Mouse (Mus musculus) kidney, embryonic 14.5 days (tissue): ENCODE data around the gene Dusp13. TPM values are rescaled to one million over a fixed set of nuclear protein-coding genes. Genes with fewer than 3 reads are reported as not detected.

Experiments used
- ATAC-seq: fragments of 200-750 bp; cut with Nextera tagmentation; 2 replicates; pipeline ENCODE4 v1.8.0; 2017; ENCODE audit warnings: moderate number of reproducible peaks, mild to moderate bottlenecking, moderate TSS enrichment, moderate library complexity; ENCODE audit not compliant: low FRiP score, low TSS enrichment
- H3K27ac ChIP-seq: fragments of 300-500 bp; sonication (generic); 2 replicates; pipeline ENCODE4 v1.5.1; 2014; ENCODE audit warnings: low read depth, mild to moderate bottlenecking, low read length, moderate library complexity, mixed read lengths
- H3K27me3 ChIP-seq: fragments of 300-500 bp; sonication (generic); 2 replicates; pipeline ENCODE4 v1.6.1; 2014; ENCODE audit warnings: mild to moderate bottlenecking, low read length; ENCODE audit not compliant: control insufficient read depth, insufficient read depth
- H3K36me3 ChIP-seq: fragments of 300-500 bp; sonication (generic); 2 replicates; pipeline ENCODE4 v1.6.1; 2014; ENCODE audit warnings: low read length, mixed read lengths; ENCODE audit not compliant: control insufficient read depth, insufficient read depth
- H3K4me1 ChIP-seq: fragments of 300-500 bp; sonication (generic); 2 replicates; pipeline ENCODE4 v1.6.1; 2014; ENCODE audit warnings: low read length, mixed read lengths; ENCODE audit not compliant: control insufficient read depth, insufficient read depth
- H3K4me2 ChIP-seq: fragments of 300-500 bp; sonication (generic); replicated peaks from 2 replicates; pipeline ENCODE4 v1.6.1; 2014; ENCODE audit warnings: low read depth, mild to moderate bottlenecking, low read length
- H3K4me3 ChIP-seq: fragments of 300-500 bp; sonication (generic); 2 replicates; pipeline ENCODE4 v1.5.1; 2014; ENCODE audit warnings: mild to moderate bottlenecking, low read length
- H3K9ac ChIP-seq: fragments of 300-500 bp; sonication (generic); 2 replicates; pipeline ENCODE4 v1.6.1; 2014; ENCODE audit warnings: low read depth, mild to moderate bottlenecking, low read length, moderate library complexity
- H3K9me3 ChIP-seq: fragments of 300-500 bp; sonication (generic); 2 replicates; pipeline ENCODE4 v1.6.1; 2016; ENCODE audit warnings: low read length; ENCODE audit not compliant: control insufficient read depth
- WGBS: fragments of 180-500 bp; shearing (Covaris S2); extraction: QIAGEN DNeasy Blood & Tissue Kit; methylation state at CpG from one replicate; pipeline ENCODE4 v1.1.7; 2014; 5-methylcytosine and 5-hydroxymethylcytosine counted together
- polyA plus RNA-seq: library from polyadenylated mRNA; unstranded; fragments of >200 nt; fragmentation: Nextera tagmentation; extraction: Ambion mirVana; gene quantifications from 2 replicates; pipeline ENCODE4 v1.2.1, GENCODE M21; 2014

The Dusp13 gene
- polyA plus RNA-seq = not detected in 2 replicates

DNA sequence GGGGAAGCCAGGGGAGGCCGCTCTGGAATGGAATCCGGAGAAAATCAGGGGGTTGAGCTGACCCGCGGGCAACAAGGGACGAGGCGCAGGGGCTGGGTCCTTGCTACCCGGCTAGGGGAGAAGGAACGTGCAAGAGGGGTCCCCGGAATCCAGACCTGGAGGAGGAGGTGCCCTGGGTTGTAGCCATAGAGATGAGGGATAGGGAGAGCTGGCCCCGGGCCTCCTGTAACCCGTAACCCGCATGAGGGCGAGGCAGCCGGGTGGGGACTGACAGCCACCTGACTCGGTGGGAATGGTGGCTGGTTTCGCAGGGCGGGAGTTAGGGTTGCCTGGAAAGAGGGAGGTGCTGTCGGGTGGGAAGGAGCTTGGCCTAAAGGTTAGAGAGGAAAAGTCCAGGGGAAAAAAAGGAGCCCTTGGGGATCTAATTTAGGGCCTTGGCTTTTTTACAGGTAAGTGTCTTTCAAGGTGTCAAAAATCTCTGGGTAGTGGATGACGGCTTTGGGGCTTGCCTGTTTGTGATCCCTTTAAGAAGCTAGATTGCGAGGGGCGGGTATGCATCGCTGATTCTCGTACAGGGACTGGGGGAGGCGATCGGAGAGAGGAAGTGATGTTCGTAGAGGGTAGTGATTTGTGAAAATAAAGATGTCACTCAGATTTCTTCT, at the start of gene Dusp13:
Dusp13 (minus strand) TSS at position 301 of the 662 bp plus-strand sequence.
- H3K9me3 ChIP-seq = no peaks in the 10 kb centered on the region
- no peaks in the 10 kb centered on the region for H3K36me3 ChIP-seq
- under 1% methylated on average over 26 of the region's 26 CpGs for WGBS
- peak within 1 kb of the TSS; percentile 84 for H3K9ac ChIP-seq
- no peaks in the 10 kb centered on the region for H3K27me3 ChIP-seq
- H3K4me3 ChIP-seq = peak within 1 kb of the TSS; percentile 88
- H3K27ac ChIP-seq = peak within 1 kb of the TSS; percentile 88
- peaks cover 11% of the 10 kb centered on the region for H3K4me1 ChIP-seq
- H3K4me2 ChIP-seq = peak within 1 kb of the TSS; percentile 78
- peak; percentile 77 for ATAC-seq

DNA sequence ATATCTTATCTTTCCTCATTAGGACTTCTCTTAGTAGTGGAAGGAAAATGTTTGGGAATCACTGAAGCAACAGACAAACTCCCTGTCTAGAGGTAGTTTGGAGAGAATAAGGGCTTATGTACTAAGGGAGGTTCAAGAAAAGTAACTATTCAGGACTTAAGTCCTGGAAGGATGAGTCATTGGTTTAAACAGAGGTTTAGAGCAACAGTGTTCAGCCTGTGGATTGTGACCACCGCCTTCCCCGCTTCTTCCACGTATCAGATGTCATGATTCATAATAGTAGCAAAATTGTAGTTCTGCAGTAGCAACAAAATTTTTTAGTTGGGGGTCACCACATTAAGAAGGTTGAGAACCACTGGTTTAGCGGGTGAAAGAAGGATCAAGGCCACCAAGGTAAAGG, 49.7 kb upstream of the Dusp13 start:
- Histone ChIP-seq H3K36me3 (no peaks in the 10 kb centered on the region; the same call in 1 of the 2 replicates), H3K27ac (no peak overlapping the region), H3K9ac (no peak overlapping the region), H3K4me3 (no peak overlapping the region), H3K4me1 (no peaks in the 10 kb centered on the region), H3K9me3 (no peaks in the 10 kb centered on the region), H3K4me2 (no peak overlapping the region), H3K27me3 (no peaks in the 10 kb centered on the region)
- no peak for ATAC-seq
- WGBS = 97% methylated on average over 4 of the region's 4 CpGs

DNA sequence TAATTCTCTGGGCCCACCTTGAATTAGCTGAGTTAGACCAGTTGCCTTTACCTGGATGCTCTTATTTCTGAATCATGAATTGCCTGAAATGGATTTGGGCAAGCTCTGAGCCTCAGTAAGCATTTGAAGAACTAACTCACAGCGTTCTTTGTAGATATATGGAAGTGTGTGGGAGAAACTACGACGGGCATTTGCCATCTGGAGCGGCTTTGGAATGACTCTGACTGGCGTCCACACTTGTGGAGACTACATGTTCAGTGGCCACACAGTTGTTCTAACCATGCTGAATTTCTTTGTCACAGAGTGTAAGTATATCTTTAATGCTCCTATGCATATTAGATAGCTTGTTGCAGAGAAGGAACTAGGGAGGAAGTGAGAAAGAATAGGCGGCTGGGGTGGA, 41.3 kb upstream of the Dusp13 start:
- 88% methylated on average over 6 of the region's 6 CpGs for WGBS

DNA sequence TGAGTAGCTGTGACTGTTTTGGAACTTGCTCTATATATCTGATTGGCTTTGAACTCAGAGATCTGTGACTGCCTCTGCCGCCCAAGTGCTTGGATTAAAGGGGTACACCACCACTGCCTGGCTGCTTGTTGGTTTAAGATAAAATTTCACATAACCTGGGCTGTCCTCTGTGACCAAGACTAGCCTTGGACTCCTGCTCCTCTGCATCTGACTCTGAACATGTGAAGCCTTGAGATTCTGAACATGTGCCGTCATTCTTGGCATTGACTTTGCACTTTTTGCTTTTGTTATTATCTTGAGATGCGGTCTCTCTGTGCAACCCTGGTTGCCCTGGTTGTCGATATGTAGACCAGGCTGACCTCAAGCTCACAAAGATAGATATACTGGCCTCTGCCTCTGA, 40.7 kb upstream of the Dusp13 start:
- no peak overlapping the region for H3K4me3 ChIP-seq
- 0 out of 2 replicates have a peak, but pooled peaks cover 3% of the 10 kb centered on the region for H3K4me1 ChIP-seq
- no peak for ATAC-seq
- 87% methylated on average over 4 of the region's 4 CpGs for WGBS
- no peaks in the 10 kb centered on the region for H3K27me3 ChIP-seq
- peaks cover 20% of the 10 kb centered on the region for H3K36me3 ChIP-seq
- H3K27ac ChIP-seq = no peak overlapping the region
- no peaks in the 10 kb centered on the region for H3K9me3 ChIP-seq
- H3K4me2 ChIP-seq = no peak overlapping the region
- no peak overlapping the region for H3K9ac ChIP-seq

More for the DNA sequence above, 41.3 kb upstream of the Dusp13 start:
- Histone ChIP-seq H3K4me3 (no peak overlapping the region), H3K4me1 (0 out of 2 replicates have a peak, but pooled peaks cover 3% of the 10 kb centered on the region), H3K27ac (no peak overlapping the region), H3K9me3 (no peaks in the 10 kb centered on the region), H3K4me2 (no peak overlapping the region), H3K9ac (no peak overlapping the region), H3K36me3 (peaks cover 20% of the 10 kb centered on the region), H3K27me3 (no peaks in the 10 kb centered on the region)
- ATAC-seq = no peak

DNA sequence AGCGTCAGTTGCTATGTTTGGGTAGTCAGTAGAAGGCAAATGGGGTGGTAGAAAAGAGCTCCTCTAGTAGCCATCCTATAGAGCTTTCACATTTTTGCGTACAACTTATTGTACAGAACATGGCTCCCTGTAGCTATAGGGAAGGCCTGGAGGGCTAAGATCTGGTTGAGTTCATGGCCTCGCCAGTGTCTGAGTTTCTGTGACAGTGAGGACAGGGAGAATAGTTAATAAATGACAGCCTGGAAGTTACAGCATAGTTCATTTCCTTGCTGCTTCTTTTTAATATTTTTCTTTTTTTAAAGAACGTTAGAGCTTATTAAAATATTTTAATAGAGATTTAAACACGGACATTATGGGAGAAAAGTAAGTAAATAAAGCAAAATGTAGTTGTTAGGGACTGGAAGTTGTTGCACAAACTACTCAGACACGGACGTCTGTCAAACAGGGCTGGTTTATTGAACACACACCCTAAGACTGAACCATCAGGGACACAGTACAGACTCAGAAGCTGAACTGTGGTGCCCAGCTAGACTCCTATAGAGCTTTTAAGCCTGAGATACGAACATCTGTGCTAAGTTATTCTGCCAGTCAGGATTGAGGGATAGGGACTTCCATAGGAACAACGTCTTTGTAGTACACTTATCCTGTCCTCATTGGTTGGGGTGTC, 39.7 kb upstream of the Dusp13 start:
- Histone ChIP-seq H3K36me3 (peaks cover 20% of the 10 kb centered on the region), H3K4me3 (no peak overlapping the region)
- 88% methylated on average over 9 of the region's 9 CpGs for WGBS

DNA sequence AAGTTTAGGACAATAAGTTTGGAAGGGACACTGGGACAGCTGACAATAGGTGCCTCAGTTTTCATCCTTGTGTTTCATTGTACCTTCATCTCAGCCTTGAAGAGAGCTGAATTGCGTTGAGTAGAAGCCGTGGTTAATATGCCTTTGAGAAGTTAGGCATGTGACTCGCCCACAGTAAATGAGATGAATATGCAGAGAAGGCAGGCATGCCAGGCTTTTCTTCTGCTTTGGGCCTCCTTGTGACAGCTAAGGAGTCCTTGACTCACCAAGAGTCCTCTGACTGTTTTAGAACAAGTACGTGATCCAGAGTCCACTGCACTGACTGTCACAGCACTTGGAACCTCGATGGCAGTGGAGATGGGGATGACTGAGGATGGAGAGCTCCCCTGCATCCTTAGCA, 37.1 kb upstream of the Dusp13 start:
- no peak for ATAC-seq
- H3K4me3 ChIP-seq = no peak overlapping the region
- no peak overlapping the region for H3K27ac ChIP-seq
- no peak overlapping the region for H3K9ac ChIP-seq
- WGBS = 92% methylated on average over 5 of the region's 5 CpGs
- no peaks in the 10 kb centered on the region for H3K27me3 ChIP-seq
- H3K36me3 ChIP-seq = peaks cover 20% of the 10 kb centered on the region
- H3K9me3 ChIP-seq = no peaks in the 10 kb centered on the region
- no peaks in the 10 kb centered on the region for H3K4me1 ChIP-seq
- H3K4me2 ChIP-seq = no peak overlapping the region

More for the DNA sequence above, 39.7 kb upstream of the Dusp13 start:
- no peaks in the 10 kb centered on the region for H3K9me3 ChIP-seq
- H3K4me1 ChIP-seq = 0 out of 2 replicates have a peak, but pooled peaks cover 3% of the 10 kb centered on the region
- H3K27ac ChIP-seq = no peak overlapping the region
- no peak overlapping the region for H3K4me2 ChIP-seq
- no peak for ATAC-seq
- no peaks in the 10 kb centered on the region for H3K27me3 ChIP-seq
- H3K9ac ChIP-seq = no peak overlapping the region

DNA sequence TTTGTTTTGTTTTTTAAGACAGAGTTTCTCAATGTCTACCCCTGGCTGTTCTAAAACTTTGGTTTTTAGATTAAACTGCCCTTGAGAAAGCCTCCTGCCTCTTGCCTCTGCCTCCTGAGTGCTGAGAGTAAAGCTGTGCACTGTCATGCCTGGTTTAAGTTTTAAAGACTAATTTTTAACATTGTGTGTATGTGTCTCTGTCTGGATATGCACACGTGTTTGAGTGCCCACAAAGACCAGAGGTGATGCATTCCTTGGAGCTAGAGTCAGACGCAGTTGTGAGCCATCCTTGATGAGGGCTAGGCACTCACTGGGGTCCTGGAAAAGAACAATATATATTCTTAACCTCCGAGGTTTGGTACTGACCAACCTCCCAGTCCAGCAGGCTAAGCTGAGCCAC, 36.4 kb upstream of the Dusp13 start:
- Histone ChIP-seq H3K9me3 (no peaks in the 10 kb centered on the region), H3K4me1 (no peaks in the 10 kb centered on the region), H3K4me2 (no peak overlapping the region), H3K27ac (no peak overlapping the region), H3K27me3 (no peaks in the 10 kb centered on the region), H3K4me3 (no peak overlapping the region), H3K36me3 (peaks cover 17% of the 10 kb centered on the region; the same call in 1 of the 2 replicates), H3K9ac (no peak overlapping the region)
- WGBS = 73% methylated on average over 3 of the region's 3 CpGs
- no peak for ATAC-seq

DNA sequence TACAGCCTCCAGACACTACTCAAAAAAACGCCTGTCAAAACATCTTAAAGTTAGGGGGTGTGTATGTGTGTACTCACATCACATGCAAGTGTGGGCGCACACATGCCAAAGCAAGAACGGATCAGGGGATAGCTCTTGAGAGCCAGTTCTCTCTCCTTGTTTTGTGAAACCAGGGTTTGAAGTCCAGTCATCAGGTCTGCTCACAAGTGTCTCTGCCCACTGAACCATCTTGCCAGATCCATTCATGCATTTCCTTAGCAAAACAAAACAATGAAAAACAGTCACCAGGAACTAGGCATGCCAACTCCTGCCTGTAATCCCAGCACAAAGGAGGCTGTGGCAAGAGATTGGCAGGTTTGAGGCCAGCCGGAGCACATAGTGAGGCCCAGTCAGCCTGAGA, 35.5 kb upstream of the Dusp13 start:
- no peak for ATAC-seq
- Histone ChIP-seq H3K4me1 (no peaks in the 10 kb centered on the region), H3K9me3 (no peaks in the 10 kb centered on the region), H3K9ac (no peak overlapping the region), H3K27ac (no peak overlapping the region), H3K4me3 (no peak overlapping the region), H3K4me2 (no peak overlapping the region), H3K27me3 (no peaks in the 10 kb centered on the region), H3K36me3 (peaks cover 13% of the 10 kb centered on the region; the same call in 1 of the 2 replicates)
- WGBS = 88% methylated on average over 4 of the region's 4 CpGs

DNA sequence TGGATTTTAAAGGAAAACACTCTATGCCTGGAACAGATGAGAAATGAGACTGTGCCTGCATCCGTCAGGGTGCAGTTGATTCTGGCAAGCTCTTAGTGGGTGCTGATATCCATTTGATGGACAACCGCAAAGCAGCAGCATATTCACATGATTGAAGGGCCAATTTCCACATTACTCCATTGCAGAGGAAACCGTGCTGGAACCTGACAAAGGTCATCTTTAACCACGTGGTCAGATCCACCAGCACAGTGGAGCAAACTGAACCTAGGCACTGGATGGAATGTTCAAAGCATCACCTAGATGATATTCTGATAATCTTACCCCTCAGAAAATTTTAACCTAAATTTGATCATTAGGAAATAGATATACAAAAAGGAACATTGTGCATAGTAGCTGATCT, 25.2 kb upstream of the Dusp13 start:
- WGBS = 90% methylated on average over 4 of the region's 4 CpGs
- Histone ChIP-seq H3K27me3 (no peaks in the 10 kb centered on the region), H3K27ac (no peak overlapping the region), H3K36me3 (peaks cover 25% of the 10 kb centered on the region; the same call in 1 of the 2 replicates), H3K4me1 (no peaks in the 10 kb centered on the region), H3K9ac (no peak overlapping the region), H3K9me3 (no peaks in the 10 kb centered on the region), H3K4me2 (no peak overlapping the region), H3K4me3 (no peak overlapping the region)
- no peak for ATAC-seq
